Mouse (Mus musculus) embryonic facial prominence, embryonic 11.5 days (tissue): ENCODE data around the gene Il17re. TPM values are rescaled to one million over a fixed set of nuclear protein-coding genes. Genes with fewer than 3 reads are reported as not detected.

ENCODE experiments used
- ATAC-seq: fragments of 200-750 bp; cut with Nextera tagmentation; replicated peaks from 2 replicates; pipeline ENCODE4 v1.8.0; 2017; ENCODE audit warnings: low read depth; ENCODE audit not compliant: insufficient number of reproducible peaks, low FRiP score, low TSS enrichment
- DNase-seq: peaks from one replicate; pipeline ENCODE4 v3.0.0-alpha.2; 2015; ENCODE audit warnings: low spot score
- H3K27ac ChIP-seq: fragments of 300-500 bp; sonication (generic); replicated peaks from 2 replicates; pipeline ENCODE4 v1.5.1; 2014; ENCODE audit warnings: mild to moderate bottlenecking, low read depth, low read length, control low read depth
- H3K27me3 ChIP-seq: fragments of 300-500 bp; sonication (generic); 2 replicates; pipeline ENCODE4 v1.6.1; 2014; ENCODE audit warnings: mild to moderate bottlenecking, low read length, moderate library complexity, mixed read lengths; ENCODE audit not compliant: control insufficient read depth, insufficient read depth
- H3K36me3 ChIP-seq: fragments of 300-500 bp; sonication (generic); replicated peaks from 2 replicates; pipeline ENCODE4 v1.6.1; 2014; ENCODE audit warnings: low read depth, mild to moderate bottlenecking, low read length, moderate library complexity, mixed read lengths; ENCODE audit not compliant: control insufficient read depth, insufficient read depth
- H3K4me1 ChIP-seq: fragments of 300-500 bp; sonication (generic); 2 replicates; pipeline ENCODE4 v1.6.1; 2014; ENCODE audit warnings: low read length, mixed read lengths; ENCODE audit not compliant: control insufficient read depth, insufficient read depth
- H3K4me2 ChIP-seq: fragments of 300-500 bp; sonication (generic); 2 replicates; pipeline ENCODE4 v1.6.1; 2014; ENCODE audit warnings: low read depth, mild to moderate bottlenecking, control low read depth, low read length, moderate library complexity
- H3K4me3 ChIP-seq: fragments of 300-500 bp; sonication (generic); 2 replicates; pipeline ENCODE4 v1.5.1; 2014; ENCODE audit warnings: low read depth, low read length, control low read depth
- H3K9ac ChIP-seq: fragments of 300-500 bp; sonication (generic); replicated peaks from 2 replicates; pipeline ENCODE4 v1.6.1; 2014; ENCODE audit warnings: mild to moderate bottlenecking, control low read depth, low read length
- H3K9me3 ChIP-seq: fragments of 300-500 bp; sonication (generic); replicated peaks from 2 replicates; pipeline ENCODE4 v1.6.1; 2016; ENCODE audit warnings: mild to moderate bottlenecking, low read length, inconsistent platforms, mixed read lengths; ENCODE audit not compliant: control insufficient read depth
- WGBS: fragments of 180-500 bp; shearing (Covaris S2); extraction: QIAGEN DNeasy Blood & Tissue Kit; methylation state at CpG from one replicate; pipeline ENCODE4 v1.1.7; 2014; 5-methylcytosine and 5-hydroxymethylcytosine counted together
- polyA plus RNA-seq: library from polyadenylated mRNA; unstranded; fragments of >200 nt; fragmentation: Nextera tagmentation; extraction: Ambion mirVana; gene quantifications from 2 replicates; pipeline ENCODE4 v1.2.1, GENCODE M21; 2014

The Il17re gene
- polyA plus RNA-seq, 1 experiment from 2014 or later, result 1.2 TPM

DNA sequence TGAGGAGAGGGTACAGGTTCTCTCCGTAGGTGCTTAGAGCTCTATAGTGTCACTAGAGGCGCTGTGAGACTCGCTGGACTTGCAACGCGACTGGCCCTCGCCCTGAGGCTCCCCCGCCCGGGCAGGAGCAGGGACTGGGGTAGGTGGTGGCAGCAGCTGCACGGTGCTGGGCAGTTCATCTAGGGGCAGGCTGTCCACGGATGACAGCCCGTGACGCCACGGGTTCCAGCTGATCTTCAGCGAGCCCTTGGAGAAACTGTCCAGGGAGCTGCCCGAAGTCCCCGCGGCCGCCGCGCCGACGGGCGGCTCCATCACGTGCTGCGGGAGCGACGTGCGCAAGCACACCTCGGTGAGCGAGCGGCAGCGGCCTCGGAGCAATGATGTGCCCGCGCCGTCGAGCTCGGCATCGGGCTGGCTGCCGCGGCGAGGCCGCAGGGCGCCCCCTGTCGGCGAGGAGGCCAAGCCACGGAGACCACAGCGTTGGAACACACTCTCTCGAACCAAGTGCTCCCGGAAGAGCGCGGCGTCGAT is 36.0 kb downstream of the Il17re start:
- 1% methylated on average over 53 of the region's 54 CpGs for WGBS
- Histone ChIP-seq H3K9me3 (no peaks in the 10 kb centered on the region), H3K9ac (peak overlapping the region; percentile 44), H3K4me3 (peak overlapping the region; percentile 37), H3K27me3 (peaks cover 15% of the 10 kb centered on the region), H3K36me3 (no peaks in the 10 kb centered on the region), H3K4me2 (peak overlapping the region; percentile 56), H3K4me1 (no peaks in the 10 kb centered on the region; the same call in 1 of the 2 replicates), H3K27ac (no peak overlapping the region)
- DNase-seq (peak; percentile 77), ATAC-seq (peak; percentile 69)

DNA sequence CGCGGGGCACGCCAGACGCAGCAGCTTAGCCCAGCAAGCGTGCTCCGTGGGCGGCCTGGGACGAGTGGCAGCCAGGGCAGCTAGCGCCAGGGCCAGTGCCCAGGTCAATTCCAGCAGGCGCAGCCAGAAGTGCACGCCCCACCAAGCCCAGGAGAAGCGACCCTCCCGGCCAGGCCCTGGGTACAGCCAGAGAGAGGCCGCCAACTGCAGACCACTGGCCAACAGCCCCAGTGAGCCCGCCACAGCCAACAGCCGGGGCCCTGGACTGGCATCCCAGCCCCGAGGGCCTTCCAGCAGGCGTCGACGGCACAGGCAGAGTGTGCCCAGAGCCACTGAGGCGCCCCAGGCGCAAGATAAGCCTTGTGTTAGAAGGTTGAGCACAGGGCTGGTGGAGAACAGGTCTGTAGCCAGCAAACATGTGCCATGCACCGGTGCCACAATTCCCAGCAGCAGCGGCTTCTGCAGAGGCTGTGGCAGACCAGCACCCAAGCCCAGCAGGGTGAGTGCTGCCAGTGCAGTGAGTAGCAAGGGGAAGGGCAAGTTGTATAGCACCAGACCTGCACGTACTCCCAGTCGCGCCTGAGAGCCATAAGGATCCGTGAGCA is 36.9 kb downstream of the Il17re start:
- no peak for ATAC-seq
- peak overlapping the region; percentile 37; the same call in 1 of the 2 replicates for H3K4me3 ChIP-seq

DNA sequence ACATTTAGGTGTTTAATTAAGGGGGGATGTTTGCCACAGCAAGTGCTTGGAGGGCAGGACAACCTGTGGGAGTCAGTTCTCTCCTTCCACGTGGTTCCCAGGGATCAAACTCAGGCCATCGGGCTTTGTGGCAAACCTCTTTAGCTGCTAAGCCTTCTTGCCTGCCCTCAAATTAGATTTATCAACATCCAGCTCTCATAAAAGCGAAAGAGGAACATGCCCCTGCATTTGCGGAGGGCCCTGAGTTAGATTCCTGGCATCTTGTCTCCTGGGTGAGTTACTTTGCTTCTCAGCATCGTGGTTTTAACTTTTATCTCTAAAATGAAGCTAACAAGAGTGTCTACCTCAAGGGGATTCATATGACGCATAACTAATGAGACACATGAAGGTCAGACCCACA is 41.1 kb downstream of the Il17re start:
- Histone ChIP-seq H3K9ac (no peak overlapping the region), H3K4me2 (no peak overlapping the region), H3K4me1 (no peaks in the 10 kb centered on the region; the same call in 1 of the 2 replicates), H3K9me3 (no peaks in the 10 kb centered on the region), H3K36me3 (no peaks in the 10 kb centered on the region), H3K27ac (no peak overlapping the region), H3K4me3 (no peak overlapping the region), H3K27me3 (peaks cover 15% of the 10 kb centered on the region)
- no peak for DNase-seq
- ATAC-seq, result no peak
- 78% methylated on average over 6 of the region's 6 CpGs for WGBS

More for the DNA sequence above, 36.9 kb downstream of the Il17re start:
- 50% methylated on average over 28 of the region's 28 CpGs for WGBS
- Histone ChIP-seq H3K36me3 (no peaks in the 10 kb centered on the region), H3K4me2 (no peak overlapping the region; the same call in 1 of the 2 replicates), H3K9ac (0 out of 2 replicates have a peak overlapping the region, but pooled peaks have one; percentile 6), H3K4me1 (no peaks in the 10 kb centered on the region; the same call in 1 of the 2 replicates), H3K9me3 (no peaks in the 10 kb centered on the region), H3K27me3 (peaks cover 15% of the 10 kb centered on the region), H3K27ac (no peak overlapping the region)
- no peak for DNase-seq

DNA sequence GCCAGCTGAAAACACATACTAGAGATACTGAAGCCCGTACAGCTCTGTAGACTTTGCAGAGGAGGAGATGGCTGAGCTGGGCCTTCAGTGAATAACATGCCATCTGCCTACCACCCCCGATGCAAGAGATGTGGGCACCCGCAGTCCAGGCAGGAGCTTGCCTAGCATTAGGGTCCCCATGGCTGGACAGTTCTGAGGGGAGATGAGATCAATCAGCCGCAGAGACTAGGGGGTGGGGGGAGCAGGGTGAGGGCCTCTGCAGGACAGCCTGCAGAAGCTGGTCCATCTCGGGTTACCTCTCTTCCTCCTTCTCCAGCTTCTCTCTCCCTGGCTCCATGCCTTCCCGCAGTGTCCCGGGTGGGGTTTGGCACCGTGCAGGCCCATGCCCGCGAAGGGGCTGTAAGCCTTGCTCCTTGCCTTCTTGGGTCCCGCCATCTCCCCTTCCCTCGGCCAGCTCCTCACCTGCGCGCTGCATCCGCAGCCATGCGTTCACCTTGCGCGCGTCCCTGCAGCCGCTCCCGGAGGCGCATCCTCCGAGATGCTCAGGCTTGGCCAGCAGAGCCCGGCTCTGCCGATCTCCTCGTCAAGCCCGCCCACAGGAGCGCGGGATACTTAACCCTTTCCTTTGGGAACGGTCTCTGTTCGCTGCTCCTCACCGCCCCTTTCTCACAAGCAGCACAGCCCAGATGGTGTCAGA is 43.3 kb downstream of the Il17re start, which contains the start of gene Prrt3:
Gene Prrt3, minus strand, starts transcription at position 544 of the 697 bp plus-strand sequence.
- H3K9me3 ChIP-seq, result no peaks in the 10 kb centered on the region
- H3K4me3 ChIP-seq, result peak within 1 kb of the TSS; percentile 48
- ATAC-seq (peak; percentile 55), DNase-seq (peak; percentile 75)
- H3K36me3 ChIP-seq, result no peaks in the 10 kb centered on the region
- no peaks in the 10 kb centered on the region for H3K4me1 ChIP-seq
- no peaks in the 10 kb centered on the region; the same call in 1 of the 2 replicates for H3K27me3 ChIP-seq
- peak within 1 kb of the TSS; percentile 69 for H3K9ac ChIP-seq
- 2% methylated on average over 32 of the region's 32 CpGs for WGBS
- H3K4me2 ChIP-seq, result peak within 1 kb of the TSS; percentile 84
- H3K27ac ChIP-seq, result no peak within 1 kb of the TSS

DNA sequence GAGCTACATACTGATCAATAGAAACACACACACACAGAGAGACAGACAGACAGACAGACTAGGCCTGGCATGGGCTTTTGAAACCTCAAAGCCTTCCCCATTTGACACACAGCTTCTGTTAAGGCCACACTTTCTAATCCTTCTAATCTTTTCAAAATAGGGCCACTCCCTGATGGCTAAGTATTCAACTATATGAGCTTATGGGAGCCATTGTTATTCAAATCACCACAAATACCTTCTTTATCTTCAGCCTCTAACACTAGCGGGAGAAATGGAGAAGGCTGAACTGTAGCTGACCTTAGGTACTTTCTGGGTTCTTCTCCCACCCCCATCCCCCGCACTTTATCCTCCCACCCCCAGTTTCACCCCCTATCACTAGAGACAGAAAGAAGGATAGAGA is 44.5 kb downstream of the Il17re start:
- H3K9me3 ChIP-seq, result no peaks in the 10 kb centered on the region
- ATAC-seq (no peak), DNase-seq (no peak)
- no peak overlapping the region for H3K9ac ChIP-seq
- H3K4me1 ChIP-seq, result no peaks in the 10 kb centered on the region
- no peaks in the 10 kb centered on the region; the same call in 1 of the 2 replicates for H3K27me3 ChIP-seq
- H3K27ac ChIP-seq, result no peak overlapping the region
- no peak overlapping the region for H3K4me2 ChIP-seq
- 78% methylated on average over 2 of the region's 2 CpGs for WGBS
- no peaks in the 10 kb centered on the region for H3K36me3 ChIP-seq
- no peak overlapping the region for H3K4me3 ChIP-seq

- no peaks in the 10 kb centered on the region for H3K9me3 ChIP-seq
- no peak overlapping the region for H3K4me2 ChIP-seq
- DNase-seq, result no peak
- H3K9ac ChIP-seq, result no peak overlapping the region
- no peak for ATAC-seq
- 83% methylated on average over 1 of the region's 1 CpGs for WGBS
- no peak overlapping the region for H3K4me3 ChIP-seq
- no peaks in the 10 kb centered on the region for H3K4me1 ChIP-seq
- H3K36me3 ChIP-seq, result no peaks in the 10 kb centered on the region
- H3K27me3 ChIP-seq, result no peaks in the 10 kb centered on the region; the same call in 1 of the 2 replicates
- no peak overlapping the region for H3K27ac ChIP-seq
Measured at GRCm38 (mm10) chr6:113505689-113506088, 47.4 kb downstream of the Il17re start.

DNA sequence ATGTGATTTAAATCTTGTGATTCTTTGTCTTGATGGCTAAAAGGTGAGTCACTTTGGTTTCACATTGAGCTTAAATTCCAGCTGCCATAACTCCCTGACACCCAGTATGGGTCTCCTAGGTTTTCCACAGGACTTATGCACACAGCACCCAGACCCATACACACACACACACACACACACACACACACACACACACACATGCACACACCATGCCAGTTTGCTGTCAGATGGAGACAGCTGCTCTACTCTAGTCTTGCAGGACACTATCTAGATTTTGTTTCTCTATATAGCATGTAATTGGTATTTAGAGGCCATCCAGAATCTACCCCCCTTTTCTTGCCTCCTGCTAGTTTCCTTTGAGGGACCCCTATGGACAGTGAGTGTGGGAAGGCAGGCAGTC is 48.8 kb downstream of the Il17re start:
- Histone ChIP-seq H3K27ac (no peak overlapping the region), H3K9me3 (no peaks in the 10 kb centered on the region), H3K4me2 (no peak overlapping the region), H3K4me3 (no peak overlapping the region), H3K27me3 (no peaks in the 10 kb centered on the region), H3K9ac (no peak overlapping the region), H3K4me1 (no peaks in the 10 kb centered on the region), H3K36me3 (no peaks in the 10 kb centered on the region)
- DNase-seq, result no peak
- ATAC-seq, result no peak
